Mouse (Mus musculus) neural tube, embryonic 13.5 days (tissue): Measurements from ENCODE around the gene Dok1. TPM values are rescaled to one million over a fixed set of nuclear protein-coding genes. Genes with fewer than 3 reads are reported as not detected.
A peak's percentile ranks its signal among the peaks of the same experiment; 100 is the strongest.

Source experiments
- ATAC-seq: fragments of 200-750 bp; cut with Nextera tagmentation; 2 replicates; pipeline ENCODE4 v1.8.0; 2017; ENCODE audit warnings: low read depth, mild to moderate bottlenecking, moderate TSS enrichment, moderate library complexity
- H3K27ac ChIP-seq: fragments of 300-500 bp; sonication (generic); replicated peaks from 2 replicates; pipeline ENCODE4 v1.5.1; 2015; ENCODE audit warnings: moderate library complexity, mild to moderate bottlenecking, inconsistent platforms
- H3K27me3 ChIP-seq: fragments of 300-500 bp; sonication (generic); 2 replicates; pipeline ENCODE4 v1.6.1; 2015; ENCODE audit warnings: mild to moderate bottlenecking, inconsistent platforms
- H3K36me3 ChIP-seq: fragments of 300-500 bp; sonication (generic); 2 replicates; pipeline ENCODE4 v1.6.1; 2015; ENCODE audit warnings: mild to moderate bottlenecking, inconsistent platforms
- H3K4me1 ChIP-seq: fragments of 300-500 bp; sonication (generic); replicated peaks from 2 replicates; pipeline ENCODE4 v1.6.1; 2015; ENCODE audit warnings: inconsistent platforms
- H3K4me2 ChIP-seq: fragments of 300-500 bp; sonication (generic); 2 replicates; pipeline ENCODE4 v1.6.1; 2015; ENCODE audit warnings: inconsistent platforms, mild to moderate bottlenecking, moderate library complexity
- H3K4me3 ChIP-seq: fragments of 300-500 bp; sonication (generic); 2 replicates; pipeline ENCODE4 v1.5.1; 2015; ENCODE audit warnings: mild to moderate bottlenecking, inconsistent platforms
- H3K9ac ChIP-seq: fragments of 300-500 bp; sonication (generic); 2 replicates; pipeline ENCODE4 v1.6.1; 2015; ENCODE audit warnings: moderate library complexity, mild to moderate bottlenecking, inconsistent platforms
- H3K9me3 ChIP-seq: fragments of 300-500 bp; sonication (generic); 2 replicates; pipeline ENCODE4 v1.6.1; 2016; ENCODE audit warnings: inconsistent platforms
- WGBS: fragments of 180-500 bp; shearing (Covaris S2); methylation state at CpG from one replicate; pipeline ENCODE4 v1.1.7; 2015; 5-methylcytosine and 5-hydroxymethylcytosine counted together
- polyA plus RNA-seq: library from polyadenylated mRNA; unstranded; fragments of >200 nt; fragmentation: Nextera tagmentation; extraction: Ambion mirVana; gene quantifications from 2 replicates; pipeline ENCODE4 v1.2.1, GENCODE M21; 2015

The Dok1 gene
- 3.6 and 6.1 TPM in 2 replicates for polyA plus RNA-seq

DNA sequence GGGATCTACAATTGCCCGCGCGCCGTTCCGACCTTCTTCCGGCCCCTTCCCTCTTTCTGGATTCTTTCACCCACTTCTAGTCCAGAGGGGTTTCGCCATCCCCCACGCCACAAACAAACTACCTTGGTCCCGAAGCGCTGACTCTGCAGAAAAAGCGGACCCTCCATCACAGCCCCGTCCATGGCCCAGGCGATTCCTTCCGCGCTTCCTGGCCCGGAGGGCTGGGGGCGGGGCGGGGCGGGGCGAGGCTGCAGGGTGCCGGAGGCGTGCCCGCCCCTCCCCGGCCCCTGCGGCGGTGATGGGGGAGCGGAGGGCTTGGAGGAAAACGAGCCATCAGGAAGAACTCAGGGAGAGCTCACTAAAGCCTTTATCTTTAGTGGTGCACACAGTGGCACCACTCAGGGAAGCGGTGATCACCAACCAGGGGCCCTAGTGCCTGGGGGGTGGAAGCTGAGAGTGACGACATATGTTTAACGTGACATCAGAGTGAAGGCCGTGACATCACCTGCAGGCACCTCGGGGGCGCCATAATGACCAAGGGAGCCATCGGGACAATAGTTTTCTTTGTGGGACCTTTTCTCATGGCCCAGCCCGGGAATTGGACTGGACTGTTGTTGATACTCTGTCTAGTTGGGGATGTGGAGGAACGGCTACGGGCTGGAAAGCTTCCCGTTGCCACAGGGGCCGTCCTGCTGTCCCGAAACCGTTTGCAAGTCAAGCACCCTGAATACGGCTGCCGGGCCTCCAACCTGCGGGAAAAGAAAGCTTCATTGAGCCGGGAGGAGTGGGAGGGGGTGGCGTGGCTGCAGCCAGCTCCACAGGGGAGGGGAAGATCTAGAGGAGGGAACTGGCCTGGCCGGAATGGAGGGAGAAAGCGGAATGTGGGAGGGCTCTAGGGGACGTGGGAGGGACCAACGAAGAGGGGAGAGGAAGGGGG, at the start of gene Dok1, which contains the start of gene Loxl3:
Dok1 (minus strand) TSS at position 223 of the 937 bp plus-strand sequence.
Loxl3 (plus strand) TSS at position 925 of the 937 bp plus-strand sequence.
- H3K9ac ChIP-seq = peak within 1 kb of the TSS; percentile 65
- no peaks in the 10 kb centered on the region for H3K36me3 ChIP-seq
- peak; percentile 66 for ATAC-seq
- H3K4me1 ChIP-seq = peaks cover 29% of the 10 kb centered on the region
- WGBS = under 1% methylated on average over 51 of the region's 51 CpGs
- no peaks in the 10 kb centered on the region for H3K9me3 ChIP-seq
- H3K4me2 ChIP-seq = peak within 1 kb of the TSS; percentile 82
- H3K27ac ChIP-seq = peak within 1 kb of the TSS; percentile 29
- peaks cover 62% of the 10 kb centered on the region for H3K27me3 ChIP-seq
- H3K4me3 ChIP-seq = peak within 1 kb of the TSS; percentile 46

DNA sequence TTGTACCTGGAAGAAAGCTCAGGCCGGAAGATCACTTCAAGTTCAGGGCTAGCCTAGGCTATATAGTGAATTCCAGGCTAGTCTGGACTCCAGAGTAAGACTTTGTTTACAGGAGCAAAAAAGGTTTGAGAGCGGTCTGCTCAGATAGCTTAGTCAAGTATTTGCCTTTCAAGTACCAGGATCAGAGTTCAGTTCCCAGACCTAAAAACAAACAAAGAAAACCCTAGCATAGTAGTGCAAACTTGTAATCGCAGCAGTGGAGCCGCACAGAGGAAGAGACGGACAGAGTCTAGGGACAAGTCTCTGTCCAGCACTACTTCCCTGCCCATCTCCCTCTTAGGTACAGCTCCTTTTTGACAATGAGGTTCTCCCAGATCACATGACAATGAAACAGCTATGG, 46.9 kb upstream of the Dok1 start:
- Histone ChIP-seq H3K9me3 (no peaks in the 10 kb centered on the region), H3K4me1 (peaks cover 36% of the 10 kb centered on the region), H3K36me3 (peaks cover 22% of the 10 kb centered on the region), H3K27ac (no peak overlapping the region), H3K4me3 (no peak overlapping the region), H3K4me2 (no peak overlapping the region), H3K27me3 (peaks cover 56% of the 10 kb centered on the region), H3K9ac (no peak overlapping the region)
- WGBS = 94% methylated on average over 5 of the region's 5 CpGs
- no peak for ATAC-seq

DNA sequence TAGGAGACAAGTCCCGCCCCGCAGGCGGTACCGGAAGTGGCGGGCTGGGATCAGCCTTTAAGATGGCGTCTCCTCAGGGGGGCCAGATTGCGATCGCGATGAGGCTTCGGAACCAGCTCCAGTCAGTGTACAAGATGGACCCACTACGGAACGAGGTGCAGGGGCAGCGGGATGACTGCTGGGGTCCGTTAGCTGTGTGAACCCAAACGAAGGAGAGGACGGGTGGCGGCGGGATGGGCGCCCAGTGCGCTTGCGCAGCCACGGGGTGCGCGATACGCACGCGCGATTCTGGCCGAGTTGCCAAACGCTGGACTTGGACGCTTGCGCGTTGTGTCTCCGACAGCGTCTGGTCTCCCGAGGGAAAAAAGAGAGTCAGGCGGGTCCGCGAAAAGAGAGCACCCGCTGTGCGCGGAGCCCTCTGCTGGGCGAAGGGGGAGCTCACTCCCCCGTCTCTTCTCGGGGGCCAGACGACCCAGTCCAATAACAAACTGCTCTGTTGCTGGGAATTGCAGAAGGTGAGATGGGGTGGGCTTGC, 45.1 kb upstream of the Dok1 start:
- H3K27me3 ChIP-seq = peaks cover 56% of the 10 kb centered on the region
- WGBS = under 1% methylated on average over 46 of the region's 46 CpGs
- ATAC-seq = peak; percentile 92

DNA sequence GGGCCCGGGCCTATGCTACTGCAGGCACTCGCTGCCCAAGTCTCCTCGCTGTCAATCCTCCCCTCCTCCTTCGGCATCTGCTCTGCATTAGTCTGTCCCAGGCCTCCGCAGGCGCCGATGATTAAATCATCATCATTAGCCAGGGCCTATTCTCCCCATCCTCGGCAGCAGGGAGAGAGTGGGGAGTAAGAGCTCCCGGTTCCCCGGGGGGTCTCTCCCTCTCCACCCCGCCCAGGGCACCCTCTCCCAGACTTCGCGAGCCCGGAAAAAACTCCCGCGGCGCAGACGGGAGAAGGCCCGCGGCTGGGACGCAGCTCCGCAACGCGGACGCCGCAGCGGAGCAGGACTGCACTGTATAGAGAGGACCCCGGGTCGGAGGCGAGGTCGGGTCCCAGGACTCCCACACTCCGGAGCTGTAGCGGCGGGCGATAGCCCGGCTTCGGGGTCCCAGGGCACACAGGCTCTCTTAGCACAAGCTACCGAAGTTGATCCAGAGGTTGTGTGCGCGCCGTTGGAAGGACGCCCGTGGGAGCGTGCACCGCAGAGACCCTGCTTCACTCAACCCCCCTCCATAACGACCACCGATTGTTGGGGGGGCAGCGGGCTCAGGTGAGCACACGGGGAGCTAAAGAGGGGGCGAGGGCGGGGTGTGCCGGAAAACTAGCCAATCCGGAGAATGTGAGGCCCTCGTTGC, 44.5 kb upstream of the Dok1 start, which contains the start of gene Pcgf1:
Pcgf1 (plus strand) TSS at position 240 of the 694 bp plus-strand sequence.
- peak within 1 kb of the TSS; percentile 73 for H3K4me3 ChIP-seq
- peak; percentile 94 for ATAC-seq
- no peaks in the 10 kb centered on the region for H3K9me3 ChIP-seq
- H3K36me3 ChIP-seq = peaks cover 22% of the 10 kb centered on the region
- H3K4me2 ChIP-seq = peak within 1 kb of the TSS; percentile 89
- under 1% methylated on average over 54 of the region's 54 CpGs for WGBS
- peaks cover 21% of the 10 kb centered on the region for H3K4me1 ChIP-seq
- H3K9ac ChIP-seq = peak within 1 kb of the TSS; percentile 83
- peaks cover 55% of the 10 kb centered on the region for H3K27me3 ChIP-seq
- H3K27ac ChIP-seq = peak within 1 kb of the TSS; percentile 95

More for the DNA sequence above, 45.1 kb upstream of the Dok1 start:
- Histone ChIP-seq H3K4me1 (peaks cover 25% of the 10 kb centered on the region), H3K9me3 (no peaks in the 10 kb centered on the region), H3K36me3 (peaks cover 22% of the 10 kb centered on the region), H3K4me3 (peak overlapping the region; percentile 73), H3K4me2 (peak overlapping the region; percentile 82), H3K27ac (peak overlapping the region; percentile 95), H3K9ac (peak overlapping the region; percentile 83)

DNA sequence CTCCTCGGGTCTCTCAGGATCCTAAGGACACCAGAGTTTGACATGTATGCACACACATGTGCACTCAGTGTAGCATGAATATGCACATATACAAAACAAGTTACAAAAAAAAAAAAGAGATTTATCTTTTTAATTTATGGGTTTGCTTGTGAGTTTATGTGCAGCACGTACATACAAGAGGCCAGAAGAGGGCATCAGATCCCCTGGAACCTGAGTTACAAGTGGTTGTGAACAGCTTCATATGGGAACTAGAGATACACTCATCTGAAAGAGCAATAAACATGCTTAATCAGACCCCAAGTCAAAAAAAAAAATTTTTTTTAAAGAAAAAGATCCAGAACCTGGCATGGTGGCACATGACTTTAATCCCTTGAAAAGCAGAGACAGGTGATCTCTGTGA, 41.7 kb upstream of the Dok1 start:
- no peak for ATAC-seq
- WGBS = 34% methylated on average over 2 of the region's 2 CpGs
- Histone ChIP-seq H3K27ac (no peak overlapping the region), H3K9ac (no peak overlapping the region), H3K36me3 (no peaks in the 10 kb centered on the region), H3K9me3 (no peaks in the 10 kb centered on the region), H3K4me1 (peaks cover 35% of the 10 kb centered on the region), H3K4me2 (no peak overlapping the region), H3K4me3 (no peak overlapping the region), H3K27me3 (peaks cover 71% of the 10 kb centered on the region)

DNA sequence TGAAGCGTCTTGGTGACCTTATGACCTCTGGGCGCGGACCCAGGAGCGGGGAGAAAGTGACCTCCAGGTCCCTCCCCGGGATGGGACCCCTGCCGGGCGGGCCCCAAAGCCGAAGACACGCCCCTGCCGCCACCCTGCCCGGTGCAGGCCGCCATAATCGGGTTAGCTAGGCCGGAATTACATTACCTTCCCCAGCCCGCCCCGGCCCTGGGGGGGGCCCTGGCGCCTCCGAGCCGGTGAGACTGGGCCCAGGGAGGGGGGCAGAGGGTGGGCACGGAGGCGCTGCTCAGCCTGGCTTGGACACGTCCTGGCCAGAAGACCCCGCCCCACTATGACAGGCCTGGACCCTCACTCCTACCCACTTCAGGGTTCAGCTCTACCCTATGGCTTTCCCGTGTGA, 37.9 kb upstream of the Dok1 start:
- H3K4me3 ChIP-seq = peak overlapping the region; percentile 31
- H3K36me3 ChIP-seq = no peaks in the 10 kb centered on the region
- peak overlapping the region; percentile 56 for H3K27ac ChIP-seq
- peaks cover 99% of the 10 kb centered on the region for H3K27me3 ChIP-seq
- H3K9me3 ChIP-seq = no peaks in the 10 kb centered on the region
- peak; percentile 55 for ATAC-seq
- peak overlapping the region; percentile 43 for H3K4me2 ChIP-seq
- WGBS = 0% methylated on average over 24 of the region's 24 CpGs
- peaks cover 26% of the 10 kb centered on the region for H3K4me1 ChIP-seq
- H3K9ac ChIP-seq = peak overlapping the region; percentile 50; the same call in 1 of the 2 replicates

DNA sequence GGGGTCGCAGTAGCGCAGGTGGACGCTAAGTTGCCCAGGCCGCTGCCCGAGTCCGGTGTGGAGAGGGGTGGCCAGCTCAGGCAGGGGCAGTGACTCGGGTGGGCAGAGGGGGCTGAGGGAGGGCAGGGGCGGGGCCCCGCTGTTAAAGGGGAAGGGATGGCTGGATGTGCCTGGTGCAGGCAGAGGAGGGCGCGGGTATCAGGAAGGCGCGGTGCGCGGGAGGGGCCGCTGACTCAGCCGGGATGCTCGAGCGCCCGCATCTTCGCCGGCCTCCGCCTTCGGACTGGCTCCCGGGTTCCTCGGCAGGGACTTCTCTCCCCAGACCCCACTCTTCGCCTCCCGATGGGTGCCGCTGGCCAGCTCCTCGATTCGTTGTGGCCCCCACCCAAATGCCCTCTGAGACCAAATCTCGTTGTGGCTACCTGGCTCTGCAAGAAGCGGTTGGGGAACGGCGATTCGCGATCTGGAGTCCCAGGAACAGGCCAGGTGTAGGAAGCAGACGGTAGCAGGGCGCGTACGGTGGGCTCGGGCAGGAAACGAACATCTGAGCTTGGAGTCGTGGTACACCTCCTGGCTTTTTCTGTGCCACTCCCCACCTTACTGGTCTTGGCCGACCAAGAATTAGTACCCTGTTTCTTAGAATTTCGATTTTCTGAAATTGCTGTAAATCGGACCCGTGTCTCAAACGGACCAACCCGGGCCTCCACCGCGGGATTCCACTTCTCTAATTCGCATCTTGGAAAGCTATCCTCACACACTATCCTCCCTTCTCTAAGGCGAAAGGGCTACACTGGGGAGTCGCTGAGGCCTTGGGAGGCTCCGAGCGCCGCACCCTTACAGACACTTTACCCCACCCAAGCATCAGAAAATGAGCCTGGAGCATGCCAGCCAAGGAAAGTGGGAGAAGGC, 37.3 kb upstream of the Dok1 start:
- Histone ChIP-seq H3K27ac (peak overlapping the region; percentile 56), H3K4me2 (peak overlapping the region; percentile 43)

DNA sequence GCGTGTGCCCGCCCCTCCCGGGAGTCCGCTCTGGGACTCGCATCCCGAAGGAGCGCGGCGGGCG, 36.8 kb upstream of the Dok1 start, which contains the start of gene Tlx2:
Tlx2 (minus strand) TSS at position 47 of the 64 bp plus-strand sequence.
- Histone ChIP-seq H3K27me3 (peaks cover 99% of the 10 kb centered on the region), H3K36me3 (no peaks in the 10 kb centered on the region), H3K4me3 (peak within 1 kb of the TSS; percentile 31), H3K27ac (peak within 1 kb of the TSS; percentile 56), H3K9ac (peak within 1 kb of the TSS; percentile 50), H3K4me2 (peak within 1 kb of the TSS; percentile 43), H3K4me1 (peaks cover 26% of the 10 kb centered on the region), H3K9me3 (no peaks in the 10 kb centered on the region)
- ATAC-seq = 0 out of 2 replicates have a peak, but pooled peaks have one; percentile 1
- WGBS = 0% methylated on average over 10 of the region's 10 CpGs

More for the DNA sequence above, 37.3 kb upstream of the Dok1 start:
- ATAC-seq = peak; percentile 44; the same call in 1 of the 2 replicates
- Histone ChIP-seq H3K9ac (peak overlapping the region; percentile 50), H3K4me1 (peaks cover 26% of the 10 kb centered on the region), H3K9me3 (no peaks in the 10 kb centered on the region), H3K4me3 (peak overlapping the region; percentile 31), H3K27me3 (peaks cover 99% of the 10 kb centered on the region), H3K36me3 (no peaks in the 10 kb centered on the region)
- WGBS = under 1% methylated on average over 58 of the region's 58 CpGs

DNA sequence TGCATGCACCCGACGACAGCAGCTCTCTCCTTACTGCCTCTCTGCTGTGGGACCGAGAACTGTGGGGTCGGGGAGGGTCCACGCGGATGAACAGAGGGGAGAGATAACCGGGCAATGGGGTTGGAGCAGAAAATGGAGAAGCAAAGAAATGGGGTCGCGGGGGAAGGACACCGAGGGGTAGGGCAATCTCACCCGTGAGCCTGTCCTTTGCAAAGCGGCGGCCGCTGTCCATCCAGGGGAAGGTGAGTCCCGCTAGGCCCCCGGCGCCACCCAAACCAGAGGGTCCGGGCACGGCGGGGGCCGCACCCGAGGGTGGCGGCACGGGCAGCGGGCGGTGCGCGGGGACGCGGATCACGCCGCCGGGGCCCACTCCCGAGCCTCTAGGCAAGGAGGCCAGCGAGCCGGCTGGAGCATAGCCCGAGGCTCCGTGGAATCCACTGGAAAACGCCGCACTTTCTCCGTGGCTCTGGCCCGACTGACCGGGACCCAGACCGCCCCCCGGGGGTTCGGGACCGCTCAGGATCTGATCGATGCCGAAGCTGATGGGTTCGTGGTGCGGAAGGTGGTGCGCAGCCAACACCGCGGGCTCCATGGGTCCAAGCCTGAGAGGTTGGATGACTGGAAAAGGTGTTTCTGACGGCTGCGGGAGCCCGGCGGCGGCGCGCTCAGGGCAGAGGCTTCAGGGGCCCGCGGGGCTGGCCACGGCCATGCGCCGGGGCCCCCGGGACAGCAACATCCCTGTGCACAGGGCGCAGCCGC, 36.4 kb upstream of the Dok1 start:
- Histone ChIP-seq H3K9me3 (no peaks in the 10 kb centered on the region), H3K4me1 (peaks cover 26% of the 10 kb centered on the region), H3K27me3 (peaks cover 99% of the 10 kb centered on the region), H3K27ac (no peak overlapping the region), H3K4me2 (peak overlapping the region; percentile 43), H3K9ac (peak overlapping the region; percentile 50), H3K4me3 (peak overlapping the region; percentile 31), H3K36me3 (no peaks in the 10 kb centered on the region)
- ATAC-seq = peak; percentile 4; the same call in 1 of the 2 replicates
- under 1% methylated on average over 69 of the region's 69 CpGs for WGBS

DNA sequence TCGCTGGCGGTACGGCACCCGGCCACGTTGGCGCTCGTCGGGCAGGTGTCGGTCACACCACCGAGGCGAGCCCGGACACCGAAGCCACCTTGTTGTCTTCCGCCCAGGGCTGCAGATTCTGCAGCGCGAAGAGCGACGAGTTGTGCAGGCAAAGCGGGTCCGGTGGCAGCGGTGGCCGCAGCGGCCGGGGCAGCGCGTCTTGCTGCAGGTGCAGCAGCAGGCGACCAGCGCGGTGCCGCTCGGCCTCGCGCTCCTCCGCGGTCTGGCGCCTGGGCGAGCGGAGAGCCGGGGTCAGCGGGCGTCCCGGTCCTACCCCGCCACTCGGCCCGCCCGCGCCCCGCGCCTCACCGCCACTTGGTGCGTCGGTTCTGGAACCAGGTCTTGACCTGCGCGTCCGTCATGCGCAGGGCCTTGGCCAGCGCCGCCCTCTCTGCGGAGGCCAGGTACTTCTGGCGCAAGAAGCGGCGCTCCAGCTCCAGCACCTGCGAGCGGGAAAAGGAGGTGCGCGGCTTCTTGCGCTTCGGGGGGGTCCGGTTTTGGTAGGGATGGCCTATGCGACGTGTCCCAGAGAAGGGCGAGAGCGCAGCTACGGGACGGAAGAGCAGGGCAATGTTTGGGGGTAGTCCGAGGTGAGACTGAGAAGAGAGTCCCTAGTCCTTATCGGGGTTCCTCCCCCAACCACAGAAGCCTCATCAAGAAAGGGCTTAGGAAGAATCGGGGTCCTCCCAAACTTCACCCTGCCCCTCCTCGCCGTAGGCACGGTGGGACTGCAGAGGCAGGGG, 35.6 kb upstream of the Dok1 start:
- Histone ChIP-seq H3K4me3 (peak overlapping the region; percentile 31), H3K36me3 (no peaks in the 10 kb centered on the region), H3K27ac (no peak overlapping the region), H3K9ac (peak overlapping the region; percentile 38; the same call in 1 of the 2 replicates), H3K9me3 (no peaks in the 10 kb centered on the region), H3K4me2 (peak overlapping the region; percentile 43), H3K4me1 (peaks cover 26% of the 10 kb centered on the region), H3K27me3 (peaks cover 99% of the 10 kb centered on the region)
- ATAC-seq = no peak
- under 1% methylated on average over 81 of the region's 81 CpGs for WGBS
